Mouse (Mus musculus): ENCODE measurements around the gene Serhl.

GRCm38 (mm10) chr15:83160561-83160960, 71.3 kb downstream of the Serhl start:
- TF ChIP-seq CTCF (IDR thresholded peaks at IDR 0.05; ENCODE audit: borderline replicate concordance, control insufficient read depth, extremely low read depth, insufficient read depth, low read length, poor library complexity) (no peak), POLR2A (IDR thresholded peaks at IDR 0.05; ENCODE audit: control insufficient read depth, extremely low read depth, insufficient read depth, low read length, poor library complexity) (no peak)
